Mouse (Mus musculus) hindbrain, embryonic 16.5 days (tissue): ENCODE measurements around the gene Rad17. TPM values are rescaled to one million over a fixed set of nuclear protein-coding genes. Genes with fewer than 3 reads are reported as not detected.

Experiments
- ATAC-seq: fragments of 200-750 bp; cut with Nextera tagmentation; 2 replicates; pipeline ENCODE4 v1.8.0; 2017; ENCODE audit warnings: moderate TSS enrichment, moderate library complexity
- H3K27ac ChIP-seq: fragments of 300-500 bp; sonication (generic); 2 replicates; pipeline ENCODE4 v1.5.1; 2014; ENCODE audit warnings: low read depth, mild to moderate bottlenecking, control low read depth, low read length, moderate library complexity
- H3K27me3 ChIP-seq: fragments of 300-500 bp; sonication (generic); replicated peaks from 2 replicates; pipeline ENCODE4 v1.6.1; 2014; ENCODE audit warnings: low read length; ENCODE audit not compliant: control insufficient read depth, insufficient read depth
- H3K36me3 ChIP-seq: fragments of 300-500 bp; sonication (generic); 2 replicates; pipeline ENCODE4 v1.6.1; 2014; ENCODE audit warnings: mild to moderate bottlenecking, low read length, moderate library complexity, mixed read lengths; ENCODE audit not compliant: control insufficient read depth, insufficient read depth
- H3K4me1 ChIP-seq: fragments of 300-500 bp; sonication (generic); 2 replicates; pipeline ENCODE4 v1.6.1; 2014; ENCODE audit warnings: low read depth, low read length; ENCODE audit not compliant: control insufficient read depth, insufficient read depth
- H3K4me2 ChIP-seq: fragments of 300-500 bp; sonication (generic); 2 replicates; pipeline ENCODE4 v1.6.1; 2014; ENCODE audit warnings: mild to moderate bottlenecking, low read length, control low read depth, moderate library complexity
- H3K4me3 ChIP-seq: fragments of 300-500 bp; sonication (generic); 2 replicates; pipeline ENCODE4 v1.5.1; 2014; ENCODE audit warnings: mild to moderate bottlenecking, low read length, control low read depth, moderate library complexity
- H3K9ac ChIP-seq: fragments of 300-500 bp; sonication (generic); 2 replicates; pipeline ENCODE4 v1.6.1; 2014; ENCODE audit warnings: low read depth, mild to moderate bottlenecking, control low read depth, low read length, moderate library complexity
- H3K9me3 ChIP-seq: fragments of 300-500 bp; sonication (generic); 2 replicates; pipeline ENCODE4 v1.6.1; 2014; ENCODE audit warnings: mild to moderate bottlenecking, low read length, moderate library complexity; ENCODE audit not compliant: control insufficient read depth
- WGBS: fragments of 180-500 bp; shearing (Covaris S2); extraction: QIAGEN DNeasy Blood & Tissue Kit; methylation state at CpG from one replicate; pipeline ENCODE4 v1.1.7; 2014; 5-methylcytosine and 5-hydroxymethylcytosine counted together
- polyA plus RNA-seq: library from polyadenylated mRNA; unstranded; fragments of >200 nt; fragmentation: Nextera tagmentation; extraction: Ambion mirVana; gene quantifications from 2 replicates; pipeline ENCODE4 v1.2.1, GENCODE M21; 2015

Rad17 gene
- polyA plus RNA-seq, 1 experiment from 2014 or later: 15.3 TPM

- ATAC-seq: no peak
- H3K9ac ChIP-seq: no peak overlapping the region
- no peaks in the 10 kb centered on the region for H3K36me3 ChIP-seq
- H3K4me3 ChIP-seq: no peak overlapping the region
- H3K4me1 ChIP-seq: no peaks in the 10 kb centered on the region
- WGBS: 90% methylated on average over 10 of the region's 10 CpGs
- no peak overlapping the region for H3K4me2 ChIP-seq
- H3K27me3 ChIP-seq: no peaks in the 10 kb centered on the region
- peaks cover 3% of the 10 kb centered on the region; the same call in 1 of the 2 replicates for H3K9me3 ChIP-seq
- no peak overlapping the region for H3K27ac ChIP-seq
These were observed 47.7 kb downstream of the Rad17 start for GRCm38 (mm10) chr13:100603031-100603737.

GRCm38 (mm10) chr13:100602239-100602902 lies 48.5 kb downstream of the Rad17 start:
- Histone ChIP-seq H3K9ac (no peak overlapping the region), H3K27me3 (no peaks in the 10 kb centered on the region), H3K9me3 (no peaks in the 10 kb centered on the region), H3K4me3 (no peak overlapping the region), H3K4me1 (no peaks in the 10 kb centered on the region), H3K4me2 (no peak overlapping the region), H3K36me3 (no peaks in the 10 kb centered on the region), H3K27ac (no peak overlapping the region)
- WGBS: 57% methylated on average over 5 of the region's 5 CpGs
- ATAC-seq: no peak

- H3K4me2 ChIP-seq: no peak overlapping the region
- no peak overlapping the region for H3K4me3 ChIP-seq
- no peaks in the 10 kb centered on the region for H3K27me3 ChIP-seq
- no peaks in the 10 kb centered on the region for H3K4me1 ChIP-seq
- no peak overlapping the region for H3K27ac ChIP-seq
- 71% methylated on average over 8 of the region's 8 CpGs for WGBS
- no peaks in the 10 kb centered on the region for H3K36me3 ChIP-seq
- no peak overlapping the region for H3K9ac ChIP-seq
- no peaks in the 10 kb centered on the region for H3K9me3 ChIP-seq
- no peak for ATAC-seq
These were observed 49.8 kb downstream of the Rad17 start for GRCm38 (mm10) chr13:100601034-100601433.

- no peaks in the 10 kb centered on the region for H3K36me3 ChIP-seq
- H3K9me3 ChIP-seq: no peaks in the 10 kb centered on the region
- 82% methylated on average over 12 of the region's 12 CpGs for WGBS
- no peaks in the 10 kb centered on the region for H3K27me3 ChIP-seq
- no peak overlapping the region for H3K27ac ChIP-seq
- no peak overlapping the region for H3K9ac ChIP-seq
- no peak overlapping the region for H3K4me2 ChIP-seq
- no peak for ATAC-seq
- no peak overlapping the region for H3K4me3 ChIP-seq
- H3K4me1 ChIP-seq: no peaks in the 10 kb centered on the region
These were observed 50.5 kb downstream of the Rad17 start for GRCm38 (mm10) chr13:100600317-100600716.

- no peak overlapping the region for H3K4me2 ChIP-seq
- 77% methylated on average over 9 of the region's 9 CpGs for WGBS
- no peak overlapping the region for H3K9ac ChIP-seq
- H3K27ac ChIP-seq: no peak overlapping the region
- no peak overlapping the region for H3K4me3 ChIP-seq
- H3K4me1 ChIP-seq: no peaks in the 10 kb centered on the region
- H3K9me3 ChIP-seq: no peaks in the 10 kb centered on the region
- H3K36me3 ChIP-seq: no peaks in the 10 kb centered on the region
- no peak for ATAC-seq
- no peaks in the 10 kb centered on the region for H3K27me3 ChIP-seq
These were observed 53.6 kb downstream of the Rad17 start for GRCm38 (mm10) chr13:100597284-100597683.

- Histone ChIP-seq H3K9ac (no peak overlapping the region), H3K4me3 (no peak overlapping the region), H3K27me3 (no peaks in the 10 kb centered on the region), H3K4me2 (no peak overlapping the region), H3K27ac (no peak overlapping the region), H3K36me3 (no peaks in the 10 kb centered on the region), H3K4me1 (no peaks in the 10 kb centered on the region), H3K9me3 (no peaks in the 10 kb centered on the region)
- ATAC-seq: no peak
- 80% methylated on average over 3 of the region's 3 CpGs for WGBS
These were observed 55.3 kb downstream of the Rad17 start for GRCm38 (mm10) chr13:100595552-100595885.

- Histone ChIP-seq H3K9ac (no peak overlapping the region), H3K4me1 (no peaks in the 10 kb centered on the region), H3K36me3 (no peaks in the 10 kb centered on the region), H3K4me3 (no peak overlapping the region), H3K4me2 (no peak overlapping the region), H3K27me3 (no peaks in the 10 kb centered on the region), H3K9me3 (no peaks in the 10 kb centered on the region), H3K27ac (no peak overlapping the region)
- ATAC-seq: no peak
- 77% methylated on average over 5 of the region's 5 CpGs for WGBS
These were observed 55.9 kb downstream of the Rad17 start for GRCm38 (mm10) chr13:100594838-100595551.

GRCm38 (mm10) chr13:100594041-100594792 lies 56.6 kb downstream of the Rad17 start:
- Histone ChIP-seq H3K36me3 (no peaks in the 10 kb centered on the region), H3K27ac (no peak overlapping the region), H3K9ac (no peak overlapping the region), H3K4me2 (peak overlapping the region; percentile 39), H3K4me3 (no peak overlapping the region), H3K9me3 (no peaks in the 10 kb centered on the region), H3K27me3 (no peaks in the 10 kb centered on the region), H3K4me1 (no peaks in the 10 kb centered on the region)
- peak; percentile 83 for ATAC-seq
- 50% methylated on average over 11 of the region's 17 CpGs for WGBS

GRCm38 (mm10) chr13:100588646-100589045 lies 62.2 kb downstream of the Rad17 start:
- WGBS: 84% methylated on average over 11 of the region's 12 CpGs
- H3K4me2 ChIP-seq: peak overlapping the region; percentile 39

More at GRCm38 (mm10) chr13:100588646-100589045, 62.2 kb downstream of the Rad17 start:
- no peak overlapping the region for H3K4me3 ChIP-seq
- H3K27ac ChIP-seq: no peak overlapping the region
- no peaks in the 10 kb centered on the region for H3K9me3 ChIP-seq
- no peak overlapping the region for H3K9ac ChIP-seq
- no peaks in the 10 kb centered on the region for H3K36me3 ChIP-seq
- ATAC-seq: peak; percentile 45; the same call in 1 of the 2 replicates
- no peaks in the 10 kb centered on the region for H3K4me1 ChIP-seq
- H3K27me3 ChIP-seq: no peaks in the 10 kb centered on the region
